Mouse (Mus musculus) small intestine, adult 2 months (tissue): ENCODE data around the gene Slc9a5.

ENCODE experiments used
- CTCF ChIP-seq: fragments of 200-500 bp; IDR thresholded peaks from 2 replicates; pipeline ENCODE4 v1.5.1; 2012; ENCODE audit warnings: low read depth, mild to moderate bottlenecking, control low read depth, inconsistent platforms, low read length, moderate library complexity, mixed read lengths; ENCODE audit not compliant: insufficient replicate concordance, insufficient read length; ENCODE audit errors: extremely low read depth
- POLR2A ChIP-seq: fragments of 200-500 bp; IDR thresholded peaks from 2 replicates; pipeline ENCODE4 v1.6.1; 2012; ENCODE audit warnings: low read depth, mild to moderate bottlenecking, control low read depth, inconsistent platforms, low read length, moderate library complexity

GRCm38 (mm10) chr8:105389096-105389495 is 40.5 kb downstream of the Slc9a5 start:
- TF ChIP-seq CTCF, result no peak
- no peak for TF ChIP-seq POLR2A
